Mouse (Mus musculus): ENCODE results near the gene Vps37c. TPM values are rescaled to one million over a fixed set of nuclear protein-coding genes. Genes with fewer than 3 reads are reported as not detected.
A peak's percentile ranks its signal among the peaks of the same experiment; 100 is the strongest.

The Vps37c gene
- total and polyA plus RNA-seq, 2 experiments from 2014 or later, result 23.0 to 42.1 TPM

GRCm38 (mm10) chr19:10702125-10702524 lies 13.6 kb downstream of the Vps37c start:
- TF ChIP-seq CTCF (IDR thresholded peaks at IDR 0.05; ENCODE audit: low read depth) (no peak), EP300 (IDR thresholded peaks at IDR 0.05; ENCODE audit: low read depth) (no peak)
- no peak for DNase-seq (ENCODE audit: low spot score)
- Histone ChIP-seq H3K36me3 (replicated peaks; ENCODE audit: control insufficient read depth, insufficient read depth, low read length) (no peaks in the 10 kb centered on the region), H3K4me2 (ENCODE audit: low read depth, low read length) (no peak overlapping the region), H3K27ac (ENCODE audit: low read depth) (no peak overlapping the region), H3K9me3 (replicated peaks; ENCODE audit: control insufficient read depth, low read length) (no peaks in the 10 kb centered on the region), H3K9ac (replicated peaks; ENCODE audit: low read depth, low read length) (no peak overlapping the region), H3K4me1 (ENCODE audit: control insufficient read depth, insufficient read depth) (peaks cover 53% of the 10 kb centered on the region), H3K4me3 (ENCODE audit: low read depth, low read length) (no peak overlapping the region), H3K27me3 (ENCODE audit: control insufficient read depth, insufficient read depth, low read length) (no peaks in the 10 kb centered on the region)
- no peak for ATAC-seq (ENCODE audit: insufficient read depth, low read depth)
- WGBS, result 88% methylated on average over 8 of the region's 8 CpGs

- Histone ChIP-seq H3K9ac (replicated peaks; ENCODE audit: low read depth, low read length) (no peak overlapping the region), H3K36me3 (replicated peaks; ENCODE audit: control insufficient read depth, insufficient read depth, low read length) (0 out of 2 replicates have a peak, but pooled peaks cover 6% of the 10 kb centered on the region), H3K4me2 (ENCODE audit: low read depth, low read length) (no peak overlapping the region), H3K9me3 (replicated peaks; ENCODE audit: control insufficient read depth, low read length) (no peaks in the 10 kb centered on the region), H3K4me1 (ENCODE audit: control insufficient read depth, insufficient read depth) (peaks cover 41% of the 10 kb centered on the region), H3K27ac (ENCODE audit: low read depth) (no peak overlapping the region), H3K27me3 (ENCODE audit: control insufficient read depth, insufficient read depth, low read length) (no peaks in the 10 kb centered on the region), H3K4me3 (ENCODE audit: low read depth, low read length) (no peak overlapping the region)
- ATAC-seq (ENCODE audit: insufficient read depth, low read depth) (no peak), DNase-seq (ENCODE audit: low spot score) (no peak)
- WGBS, result 85% methylated on average over 8 of the region's 8 CpGs
- TF ChIP-seq CTCF (IDR thresholded peaks at IDR 0.05; ENCODE audit: low read depth) (no peak), EP300 (IDR thresholded peaks at IDR 0.05; ENCODE audit: low read depth) (no peak)
Measured at GRCm38 (mm10) chr19:10703470-10703869, 14.9 kb downstream of the Vps37c start.

GRCm38 (mm10) chr19:10707087-10707875 lies 18.7 kb downstream of the Vps37c start:
- DNase-seq (ENCODE audit: low spot score), result no peak
- peaks cover 14% of the 10 kb centered on the region; the same call in 1 of the 2 replicates for H3K4me1 ChIP-seq (ENCODE audit: control insufficient read depth, insufficient read depth)
- WGBS, result 67% methylated on average over 13 of the region's 13 CpGs
- no peaks in the 10 kb centered on the region for H3K27me3 ChIP-seq (ENCODE audit: control insufficient read depth, insufficient read depth, low read length)
- H3K9me3 ChIP-seq (replicated peaks; ENCODE audit: control insufficient read depth, low read length), result no peaks in the 10 kb centered on the region
- H3K36me3 ChIP-seq (replicated peaks; ENCODE audit: control insufficient read depth, insufficient read depth, low read length), result peaks cover 26% of the 10 kb centered on the region
- no peak for ATAC-seq (ENCODE audit: insufficient read depth, low read depth)
- no peak for TF ChIP-seq CTCF (IDR thresholded peaks at IDR 0.05; ENCODE audit: low read depth)
- TF ChIP-seq EP300 (IDR thresholded peaks at IDR 0.05; ENCODE audit: low read depth), result no peak
- H3K4me2 ChIP-seq (ENCODE audit: low read depth, low read length), result no peak overlapping the region
- no peak overlapping the region for H3K4me3 ChIP-seq (ENCODE audit: low read depth, low read length)
- H3K27ac ChIP-seq (ENCODE audit: low read depth), result no peak overlapping the region
- H3K9ac ChIP-seq (replicated peaks; ENCODE audit: low read depth, low read length), result no peak overlapping the region

- no peaks in the 10 kb centered on the region for H3K27me3 ChIP-seq (ENCODE audit: control insufficient read depth, insufficient read depth, low read length)
- H3K4me1 ChIP-seq (ENCODE audit: control insufficient read depth, insufficient read depth), result peaks cover 13% of the 10 kb centered on the region; the same call in 1 of the 2 replicates
- peaks cover 32% of the 10 kb centered on the region for H3K36me3 ChIP-seq (replicated peaks; ENCODE audit: control insufficient read depth, insufficient read depth, low read length)
- DNase-seq (ENCODE audit: low spot score) (no peak), ATAC-seq (ENCODE audit: insufficient read depth, low read depth) (no peak)
- WGBS, result 95% methylated on average over 1 of the region's 1 CpGs
- TF ChIP-seq CTCF (IDR thresholded peaks at IDR 0.05; ENCODE audit: low read depth), result no peak
- no peak for TF ChIP-seq EP300 (IDR thresholded peaks at IDR 0.05; ENCODE audit: low read depth)
- no peak overlapping the region for H3K27ac ChIP-seq (ENCODE audit: low read depth)
- H3K9me3 ChIP-seq (replicated peaks; ENCODE audit: control insufficient read depth, low read length), result no peaks in the 10 kb centered on the region
- no peak overlapping the region for H3K9ac ChIP-seq (replicated peaks; ENCODE audit: low read depth, low read length)
- no peak overlapping the region for H3K4me3 ChIP-seq (ENCODE audit: low read depth, low read length)
- H3K4me2 ChIP-seq (ENCODE audit: low read depth, low read length), result no peak overlapping the region
Measured at GRCm38 (mm10) chr19:10707881-10708280, 19.3 kb downstream of the Vps37c start.

- H3K27me3 ChIP-seq (ENCODE audit: control insufficient read depth, insufficient read depth, low read length), result no peaks in the 10 kb centered on the region
- H3K9me3 ChIP-seq (replicated peaks; ENCODE audit: control insufficient read depth, low read length), result no peaks in the 10 kb centered on the region
- WGBS, result 61% methylated on average over 6 of the region's 6 CpGs
- DNase-seq (ENCODE audit: low spot score) (no peak), ATAC-seq (ENCODE audit: insufficient read depth, low read depth) (no peak)
- no peak for TF ChIP-seq EP300 (IDR thresholded peaks at IDR 0.05; ENCODE audit: low read depth)
- TF ChIP-seq CTCF (IDR thresholded peaks at IDR 0.05; ENCODE audit: low read depth), result no peak
- H3K36me3 ChIP-seq (replicated peaks; ENCODE audit: control insufficient read depth, insufficient read depth, low read length), result peaks cover 42% of the 10 kb centered on the region
- peak overlapping the region; percentile 90 for H3K27ac ChIP-seq (ENCODE audit: low read depth)
- no peak overlapping the region for H3K4me2 ChIP-seq (ENCODE audit: low read depth, low read length)
- peaks cover 13% of the 10 kb centered on the region; the same call in 1 of the 2 replicates for H3K4me1 ChIP-seq (ENCODE audit: control insufficient read depth, insufficient read depth)
- no peak overlapping the region for H3K4me3 ChIP-seq (ENCODE audit: low read depth, low read length)
- H3K9ac ChIP-seq (replicated peaks; ENCODE audit: low read depth, low read length), result no peak overlapping the region
Measured at GRCm38 (mm10) chr19:10708900-10709299, 20.4 kb downstream of the Vps37c start.

Data from heart, postnatal 0 days (tissue).